Mouse (Mus musculus): ENCODE results near the gene Specc1. TPM values are rescaled to one million over a fixed set of nuclear protein-coding genes. Genes with fewer than 3 reads are reported as not detected.

Specc1 gene
- total and polyA plus RNA-seq, 2 experiments from 2014 or later = 12.8 to 25.0 TPM

DNA sequence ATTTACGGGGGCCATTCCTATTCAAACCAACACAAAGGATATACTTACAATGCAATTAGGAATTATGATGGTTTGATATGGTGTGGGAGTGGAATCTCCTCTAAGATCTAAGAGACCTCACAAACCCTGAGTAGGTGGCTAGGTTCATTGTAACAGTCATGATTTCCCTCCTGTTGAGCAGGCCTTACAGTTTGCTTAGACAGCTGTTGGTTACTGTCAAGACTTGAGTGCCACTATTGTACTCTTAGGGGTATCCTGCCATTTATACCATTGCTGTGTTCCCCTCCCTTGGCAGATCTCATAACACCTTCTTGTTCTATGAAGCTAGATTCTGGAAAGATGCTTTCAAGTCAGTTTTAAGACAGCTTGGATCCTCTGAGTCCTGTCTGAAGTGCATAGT, 78.7 kb downstream of the Specc1 start:
- H3K4me2 ChIP-seq (ENCODE audit: low read depth, low read length, poor library complexity, severe bottlenecking) = no peak overlapping the region
- no peak overlapping the region for H3K4me3 ChIP-seq (ENCODE audit: low read depth, low read length)
- no peak for TF ChIP-seq CTCF (IDR thresholded peaks at IDR 0.05)
- no peaks in the 10 kb centered on the region for H3K27me3 ChIP-seq (ENCODE audit: insufficient read depth, low read length)
- no peak for DNase-seq (ENCODE audit: low spot score)
- no peak for ATAC-seq (ENCODE audit: low FRiP score)
- no peaks in the 10 kb centered on the region for H3K4me1 ChIP-seq (ENCODE audit: insufficient read depth, low read length)
- H3K27ac ChIP-seq (ENCODE audit: low read depth, low read length) = no peak overlapping the region
- H3K36me3 ChIP-seq (ENCODE audit: insufficient read depth, low read length) = no peaks in the 10 kb centered on the region
- H3K9ac ChIP-seq (replicated peaks; ENCODE audit: low read length, poor library complexity, severe bottlenecking) = no peak overlapping the region
- no peaks in the 10 kb centered on the region for H3K9me3 ChIP-seq (ENCODE audit: low read length)
- 91% methylated on average over 1 of the region's 1 CpGs for WGBS

- Histone ChIP-seq H3K27me3 (ENCODE audit: insufficient read depth, low read length) (no peaks in the 10 kb centered on the region), H3K27ac (ENCODE audit: low read depth, low read length) (no peak overlapping the region), H3K9ac (replicated peaks; ENCODE audit: low read length, poor library complexity, severe bottlenecking) (no peak overlapping the region), H3K4me3 (ENCODE audit: low read depth, low read length) (no peak overlapping the region), H3K36me3 (ENCODE audit: insufficient read depth, low read length) (no peaks in the 10 kb centered on the region), H3K9me3 (ENCODE audit: low read length) (no peaks in the 10 kb centered on the region), H3K4me2 (ENCODE audit: low read depth, low read length, poor library complexity, severe bottlenecking) (no peak overlapping the region), H3K4me1 (ENCODE audit: insufficient read depth, low read length) (no peaks in the 10 kb centered on the region)
- ATAC-seq (ENCODE audit: low FRiP score) (no peak), DNase-seq (ENCODE audit: low spot score) (no peak)
- TF ChIP-seq CTCF (IDR thresholded peaks at IDR 0.05) = no peak
- 58% methylated on average over 2 of the region's 2 CpGs for WGBS
Observed at GRCm38 (mm10) chr11:62040122-62040521, 83.6 kb downstream of the Specc1 start.

- H3K9ac ChIP-seq (replicated peaks; ENCODE audit: low read length, poor library complexity, severe bottlenecking) = no peak overlapping the region
- H3K27ac ChIP-seq (ENCODE audit: low read depth, low read length) = no peak overlapping the region
- DNase-seq (ENCODE audit: low spot score) (peak; percentile 69), ATAC-seq (ENCODE audit: low FRiP score) (no peak)
- no peaks in the 10 kb centered on the region for H3K36me3 ChIP-seq (ENCODE audit: insufficient read depth, low read length)
- no peaks in the 10 kb centered on the region for H3K9me3 ChIP-seq (ENCODE audit: low read length)
- H3K4me2 ChIP-seq (ENCODE audit: low read depth, low read length, poor library complexity, severe bottlenecking) = no peak overlapping the region
- H3K4me3 ChIP-seq (ENCODE audit: low read depth, low read length) = no peak overlapping the region
- TF ChIP-seq CTCF (IDR thresholded peaks at IDR 0.05) = peak; percentile 79
- no peaks in the 10 kb centered on the region for H3K4me1 ChIP-seq (ENCODE audit: insufficient read depth, low read length)
- H3K27me3 ChIP-seq (ENCODE audit: insufficient read depth, low read length) = no peaks in the 10 kb centered on the region
- 37% methylated on average over 3 of the region's 3 CpGs for WGBS
Observed at GRCm38 (mm10) chr11:62044627-62045026, 88.1 kb downstream of the Specc1 start.

DNA sequence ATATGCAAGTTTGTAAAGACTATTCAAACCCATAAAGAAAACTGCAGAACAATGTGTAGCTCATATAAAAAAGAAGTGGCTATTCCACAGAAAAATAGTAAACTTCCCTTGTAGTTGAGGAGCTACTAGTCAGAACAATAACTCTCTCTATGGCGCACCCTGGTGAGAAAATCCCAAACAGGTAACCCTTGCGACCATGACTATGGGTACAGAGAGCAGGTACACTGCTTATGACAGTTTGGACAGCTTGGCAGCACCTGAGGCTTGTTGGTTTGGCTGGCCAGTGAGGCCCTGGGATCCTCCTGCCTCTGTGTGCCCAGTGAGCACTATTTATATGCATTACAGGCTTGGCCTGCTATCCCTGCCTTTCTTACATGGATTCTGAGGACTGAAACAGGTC, 89.4 kb downstream of the Specc1 start:
- DNase-seq (ENCODE audit: low spot score) (no peak), ATAC-seq (ENCODE audit: low FRiP score) (no peak)
- Histone ChIP-seq H3K4me3 (ENCODE audit: low read depth, low read length) (no peak overlapping the region), H3K4me2 (ENCODE audit: low read depth, low read length, poor library complexity, severe bottlenecking) (no peak overlapping the region), H3K4me1 (ENCODE audit: insufficient read depth, low read length) (no peaks in the 10 kb centered on the region), H3K27me3 (ENCODE audit: insufficient read depth, low read length) (no peaks in the 10 kb centered on the region), H3K9me3 (ENCODE audit: low read length) (no peaks in the 10 kb centered on the region), H3K9ac (replicated peaks; ENCODE audit: low read length, poor library complexity, severe bottlenecking) (no peak overlapping the region), H3K36me3 (ENCODE audit: insufficient read depth, low read length) (no peaks in the 10 kb centered on the region), H3K27ac (ENCODE audit: low read depth, low read length) (no peak overlapping the region)
- WGBS = 49% methylated on average over 2 of the region's 2 CpGs
- TF ChIP-seq CTCF (IDR thresholded peaks at IDR 0.05) = no peak

DNA sequence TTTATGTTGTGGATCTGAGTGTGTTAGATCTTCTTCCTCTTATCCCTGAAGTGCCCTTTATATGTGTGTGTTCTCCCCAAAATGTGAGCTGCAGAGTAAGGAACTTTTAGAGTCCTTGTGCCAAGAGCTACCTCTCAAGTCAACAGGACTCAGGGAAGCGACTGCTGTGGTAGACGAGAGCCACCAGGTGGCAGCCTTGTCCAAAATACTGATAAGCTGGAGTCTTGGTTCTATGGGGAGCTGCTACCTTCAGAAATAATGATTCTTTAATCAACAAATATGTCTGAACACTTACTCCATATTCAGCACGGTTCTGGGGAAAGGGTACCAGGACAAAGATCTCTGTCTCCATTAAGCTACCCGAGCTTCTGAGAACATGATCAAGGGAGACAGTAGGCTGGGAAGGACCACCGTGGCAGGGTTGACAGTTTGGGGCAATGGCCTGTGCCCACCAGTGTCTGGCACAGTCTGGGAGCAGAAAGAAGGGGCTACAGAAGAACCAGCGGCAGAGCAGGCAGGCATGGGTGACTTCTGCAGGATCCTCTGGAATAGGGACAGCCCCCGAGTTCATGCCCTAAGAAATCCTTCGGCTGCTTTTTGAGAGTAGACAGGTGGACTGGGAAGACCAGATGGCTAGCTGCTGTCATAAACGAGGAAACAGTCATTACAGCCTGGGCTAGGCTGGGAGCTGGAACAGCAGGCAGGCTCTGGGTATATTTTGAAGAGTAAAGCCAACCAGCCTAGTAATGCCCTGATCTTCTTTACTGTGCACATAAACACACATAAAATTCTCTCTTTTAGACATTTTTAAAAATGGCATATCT, 91.5 kb downstream of the Specc1 start:
- no peaks in the 10 kb centered on the region for H3K27me3 ChIP-seq (ENCODE audit: insufficient read depth, low read length)
- no peak overlapping the region for H3K4me3 ChIP-seq (ENCODE audit: low read depth, low read length)
- H3K9me3 ChIP-seq (ENCODE audit: low read length) = no peaks in the 10 kb centered on the region
- TF ChIP-seq CTCF (IDR thresholded peaks at IDR 0.05) = peak; percentile 91
- H3K4me2 ChIP-seq (ENCODE audit: low read depth, low read length, poor library complexity, severe bottlenecking) = no peak overlapping the region
- H3K4me1 ChIP-seq (ENCODE audit: insufficient read depth, low read length) = no peaks in the 10 kb centered on the region
- WGBS = 43% methylated on average over 9 of the region's 9 CpGs
- no peak overlapping the region for H3K27ac ChIP-seq (ENCODE audit: low read depth, low read length)
- H3K9ac ChIP-seq (replicated peaks; ENCODE audit: low read length, poor library complexity, severe bottlenecking) = no peak overlapping the region
- ATAC-seq (ENCODE audit: low FRiP score) = no peak
- H3K36me3 ChIP-seq (ENCODE audit: insufficient read depth, low read length) = no peaks in the 10 kb centered on the region
- peak; percentile 88 for DNase-seq (ENCODE audit: low spot score)

- Histone ChIP-seq H3K4me2 (ENCODE audit: low read depth, low read length, poor library complexity, severe bottlenecking) (no peak overlapping the region), H3K4me3 (ENCODE audit: low read depth, low read length) (no peak overlapping the region), H3K36me3 (ENCODE audit: insufficient read depth, low read length) (no peaks in the 10 kb centered on the region), H3K27me3 (ENCODE audit: insufficient read depth, low read length) (no peaks in the 10 kb centered on the region), H3K9ac (replicated peaks; ENCODE audit: low read length, poor library complexity, severe bottlenecking) (no peak overlapping the region), H3K4me1 (ENCODE audit: insufficient read depth, low read length) (no peaks in the 10 kb centered on the region), H3K27ac (ENCODE audit: low read depth, low read length) (no peak overlapping the region), H3K9me3 (ENCODE audit: low read length) (no peaks in the 10 kb centered on the region)
- ATAC-seq (ENCODE audit: low FRiP score) = no peak
- TF ChIP-seq CTCF (IDR thresholded peaks at IDR 0.05) = no peak
- DNase-seq (ENCODE audit: low spot score) = no peak
Observed at GRCm38 (mm10) chr11:62049170-62049569, 92.6 kb downstream of the Specc1 start.
